8 mouse cellular contexts compared by ENCODE assay signal in the genomic region with DNA sequence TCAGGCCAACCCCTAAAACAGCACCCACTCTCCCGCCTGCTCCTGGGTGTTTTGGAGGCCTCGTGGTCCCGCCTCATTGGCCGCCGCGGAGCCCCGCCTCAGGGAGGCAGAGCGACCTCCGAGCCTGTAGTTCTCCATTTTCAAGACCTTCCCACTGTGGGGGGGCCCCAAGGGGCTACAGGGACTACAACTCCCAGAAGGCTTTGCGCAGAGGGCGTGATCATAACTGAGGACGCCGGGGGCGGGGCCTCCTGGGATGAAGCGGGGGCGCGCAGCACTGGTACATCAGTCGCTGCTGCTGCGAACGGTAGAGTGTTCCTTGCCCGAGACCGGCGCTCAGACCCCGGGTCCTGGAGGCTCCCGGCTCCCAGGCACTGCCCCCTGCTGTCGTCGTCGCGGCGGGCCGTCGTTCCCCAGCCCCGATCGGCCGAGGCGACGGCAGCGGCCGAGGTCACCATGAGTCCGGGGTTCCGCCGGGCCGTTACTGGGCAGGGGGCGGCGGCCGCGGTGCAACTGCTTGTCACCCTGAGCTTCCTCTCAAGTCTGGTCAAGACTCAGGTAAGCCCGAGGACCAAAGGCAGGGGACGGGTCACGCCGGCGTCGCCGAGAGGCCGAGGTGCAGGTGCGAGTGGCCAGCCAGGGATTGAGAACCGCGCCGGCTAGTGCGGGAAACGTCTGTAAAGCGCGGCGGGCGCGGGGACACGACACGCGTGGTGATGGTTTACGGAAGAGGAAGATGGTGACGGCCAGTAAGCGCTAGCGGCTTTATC. TPM values are rescaled to one million over a fixed set of nuclear protein-coding genes. Genes with fewer than 3 reads are reported as not detected.
A peak's percentile ranks its signal among the peaks of the same experiment; 100 is the strongest.
DNase-seq lines count a peak whose midpoint lies in the region; ATAC-seq and TF ChIP-seq lines count a peak whose summit lies in the region.

Gene Ero1lb, plus strand, starts transcription at position 254 of the 770 bp plus-strand sequence.

- H3K4me1 ChIP-seq in embryonic facial prominence, embryonic 14.5 days (ENCODE audit: control insufficient read depth, insufficient read depth, low read length) = no peaks in the 10 kb centered on the region
- H3K4me1 ChIP-seq in limb, embryonic 14.5 days (ENCODE audit: control insufficient read depth, insufficient read depth, low read length) = no peaks in the 10 kb centered on the region
- no peaks in the 10 kb centered on the region; the same call in 1 of the 2 replicates for H3K4me1 ChIP-seq in midbrain, postnatal 0 days (ENCODE audit: insufficient read depth, low read length)

- WGBS in embryonic facial prominence, embryonic 14.5 days = 0% methylated on average over 46 of the region's 73 CpGs
- under 1% methylated on average over 68 of the region's 73 CpGs for WGBS in limb, embryonic 14.5 days
- WGBS in midbrain, postnatal 0 days = under 1% methylated on average over 72 of the region's 73 CpGs

- H3K27me3 ChIP-seq in embryonic facial prominence, embryonic 14.5 days (replicated peaks; ENCODE audit: control insufficient read depth, insufficient read depth, low read length) = 0 out of 2 replicates have a peak, but pooled peaks cover 3% of the 10 kb centered on the region
- H3K27me3 ChIP-seq in limb, embryonic 14.5 days (ENCODE audit: control insufficient read depth, insufficient read depth, low read length) = no peaks in the 10 kb centered on the region
- no peaks in the 10 kb centered on the region for H3K27me3 ChIP-seq in midbrain, postnatal 0 days (ENCODE audit: insufficient read depth, low read length)

- peak within 1 kb of the TSS; percentile 73 for H3K9ac ChIP-seq in embryonic facial prominence, embryonic 14.5 days (ENCODE audit: low read depth, low read length)
- peak within 1 kb of the TSS; percentile 68 for H3K9ac ChIP-seq in limb, embryonic 14.5 days (ENCODE audit: low read depth, low read length, severe bottlenecking)
- peak within 1 kb of the TSS; percentile 90 for H3K9ac ChIP-seq in midbrain, postnatal 0 days (replicated peaks; ENCODE audit: low read length, poor library complexity, severe bottlenecking)

- H3K9me3 ChIP-seq in embryonic facial prominence, embryonic 14.5 days (ENCODE audit: control insufficient read depth, low read length) = no peaks in the 10 kb centered on the region
- no peaks in the 10 kb centered on the region for H3K9me3 ChIP-seq in limb, embryonic 14.5 days (ENCODE audit: control insufficient read depth, low read length)
- no peaks in the 10 kb centered on the region for H3K9me3 ChIP-seq in midbrain, postnatal 0 days (ENCODE audit: low read length)

- peak; percentile 95 for DNase-seq in 3T3-L1 (ENCODE audit: low read depth, low spot score)
- peak; percentile 92 to 96 for DNase-seq in adrenal gland, postnatal 4 days (ENCODE audit: low spot score in 2 of 2)
- DNase-seq in embryonic facial prominence, embryonic 14.5 days (ENCODE audit: low spot score) = peak; percentile 99
- peak; percentile 99 for DNase-seq in heart, adult 8-10 months (ENCODE audit: low spot score)
- DNase-seq in kidney, adult 9 months = peak; percentile 100
- DNase-seq in limb, embryonic 14.5 days (ENCODE audit: low spot score) = peak; percentile 97
- DNase-seq in midbrain, postnatal 0 days (ENCODE audit: low spot score) = peak; percentile 99
- peak; percentile 91 to 97 for DNase-seq in spleen, postnatal 14 days (ENCODE audit: low spot score in 2 of 2)

- peak; percentile 99 for ATAC-seq in embryonic facial prominence, embryonic 14.5 days (ENCODE audit: low read depth)
- ATAC-seq in limb, embryonic 14.5 days (ENCODE audit: low FRiP score, low read depth) = peak; percentile 99
- peak; percentile 99 for ATAC-seq in midbrain, postnatal 0 days (ENCODE audit: low FRiP score)

- peak; percentile 54 for TF ChIP-seq CTCF in midbrain, postnatal 0 days (IDR thresholded peaks at IDR 0.05)

- H3K4me3 ChIP-seq in embryonic facial prominence, embryonic 14.5 days (ENCODE audit: low read depth, low read length) = peak within 1 kb of the TSS; percentile 82
- H3K4me3 ChIP-seq in limb, embryonic 14.5 days (replicated peaks; ENCODE audit: low read length) = peak within 1 kb of the TSS; percentile 82
- peak within 1 kb of the TSS; percentile 83 for H3K4me3 ChIP-seq in midbrain, postnatal 0 days (ENCODE audit: low read depth, low read length)

- H3K36me3 ChIP-seq in embryonic facial prominence, embryonic 14.5 days (ENCODE audit: control insufficient read depth, insufficient read depth, low read length) = no peaks in the 10 kb centered on the region
- no peaks in the 10 kb centered on the region for H3K36me3 ChIP-seq in limb, embryonic 14.5 days (ENCODE audit: control insufficient read depth, insufficient read depth, low read length)
- no peaks in the 10 kb centered on the region for H3K36me3 ChIP-seq in midbrain, postnatal 0 days (ENCODE audit: insufficient read depth, low read length)

- no peak within 1 kb of the TSS for H3K27ac ChIP-seq in embryonic facial prominence, embryonic 14.5 days (replicated peaks; ENCODE audit: low read depth, low read length)
- H3K27ac ChIP-seq in limb, embryonic 14.5 days (replicated peaks; ENCODE audit: low read depth, low read length) = no peak within 1 kb of the TSS
- peak within 1 kb of the TSS; percentile 57; the same call in 1 of the 2 replicates for H3K27ac ChIP-seq in midbrain, postnatal 0 days (ENCODE audit: low read depth, low read length)

- TF ChIP-seq POLR2A in limb, embryonic 14.5 days (IDR thresholded peaks at IDR 0.05; ENCODE audit: borderline replicate concordance, extremely low read depth, insufficient read depth, insufficient read length) = 0 out of 2 replicates have a peak, but pooled peaks have one; percentile 33

- peak within 1 kb of the TSS; percentile 89 for H3K4me2 ChIP-seq in embryonic facial prominence, embryonic 14.5 days (ENCODE audit: low read depth, low read length)
- peak within 1 kb of the TSS; percentile 78 for H3K4me2 ChIP-seq in limb, embryonic 14.5 days (replicated peaks; ENCODE audit: low read depth, low read length, severe bottlenecking)
- peak within 1 kb of the TSS; percentile 70 for H3K4me2 ChIP-seq in midbrain, postnatal 0 days (ENCODE audit: low read depth, low read length, poor library complexity, severe bottlenecking)

RNA-seq across cellular contexts. Expression of gene Ero1lb, which starts in this region (rescaled TPM):
- total RNA-seq in adrenal gland, postnatal 4 days (2021) = 10 to 100 TPM; 11.7 to 14.8 TPM
- 5.3 and 6.4 TPM in 2 replicates for polyA plus RNA-seq in embryonic facial prominence, embryonic 14.5 days (2014; fragmentation: Nextera tagmentation; extraction: Ambion mirVana)
- 1 to 10 TPM; 1.6 to 2.7 (median 2.4) TPM for total RNA-seq in heart, adult 8-10 months (2022)
- polyA plus RNA-seq in limb, embryonic 14.5 days (2012; rRNA removed) = 3.1 and 3.4 TPM in 2 replicates
- polyA plus RNA-seq in limb, embryonic 14.5 days (2014; fragmentation: Nextera tagmentation; extraction: Ambion mirVana) = 5.9 and 6.4 TPM in 2 replicates
- total RNA-seq in midbrain, postnatal 0 days (2014; rRNA removed) = 8.6 and 10.7 TPM in 2 replicates
- 10.7 and 11.3 TPM in 2 replicates for polyA plus RNA-seq in midbrain, postnatal 0 days (2015; fragmentation: Nextera tagmentation; extraction: Ambion mirVana)
